Mouse (Mus musculus): ENCODE results near the gene Cep95. TPM values are rescaled to one million over a fixed set of nuclear protein-coding genes. Genes with fewer than 3 reads are reported as not detected.

Gene Cep95
- polyA plus RNA-seq, 1 experiment from 2014 or later: 10.0 TPM

DNA sequence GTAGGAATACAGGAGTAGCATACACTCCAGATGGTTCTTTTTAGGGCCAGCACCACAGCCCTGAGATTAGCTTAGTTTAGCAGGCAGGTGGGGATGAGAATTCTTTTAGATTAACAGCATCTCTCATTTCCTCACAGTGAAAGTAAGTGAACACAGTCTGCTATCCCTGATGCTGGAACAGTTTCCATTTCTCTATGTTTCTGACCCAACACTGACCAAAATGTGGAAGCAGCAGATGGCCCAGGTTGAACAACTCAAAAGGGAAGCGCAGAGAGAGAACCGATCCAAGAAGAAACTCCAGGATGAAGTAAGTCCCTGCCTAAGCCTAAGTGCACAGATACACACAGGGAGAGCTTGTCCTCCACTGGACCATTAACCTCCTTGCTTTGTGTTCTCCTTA, 26.3 kb downstream of the Cep95 start:
- H3K4me3 ChIP-seq (ENCODE audit: low read depth, low read length): no peak overlapping the region
- H3K27ac ChIP-seq (ENCODE audit: low read length): no peak overlapping the region
- peaks cover 28% of the 10 kb centered on the region for H3K36me3 ChIP-seq (ENCODE audit: control insufficient read depth, insufficient read depth)
- WGBS (ENCODE audit: insufficient replicate concordance): 92% methylated on average over 2 of the region's 2 CpGs
- no peaks in the 10 kb centered on the region for H3K27me3 ChIP-seq (ENCODE audit: control insufficient read depth, insufficient read depth, low read depth, low read length)
- no peaks in the 10 kb centered on the region for H3K9me3 ChIP-seq (replicated peaks; ENCODE audit: control insufficient read depth, low read length)
- no peak overlapping the region for H3K4me2 ChIP-seq (ENCODE audit: low read depth, low read length)
- ATAC-seq (ENCODE audit: low read depth): no peak
- no peak overlapping the region for H3K9ac ChIP-seq (ENCODE audit: low read depth, low read length)
- no peaks in the 10 kb centered on the region; the same call in 1 of the 2 replicates for H3K4me1 ChIP-seq (ENCODE audit: control insufficient read depth, low read depth, low read length)

DNA sequence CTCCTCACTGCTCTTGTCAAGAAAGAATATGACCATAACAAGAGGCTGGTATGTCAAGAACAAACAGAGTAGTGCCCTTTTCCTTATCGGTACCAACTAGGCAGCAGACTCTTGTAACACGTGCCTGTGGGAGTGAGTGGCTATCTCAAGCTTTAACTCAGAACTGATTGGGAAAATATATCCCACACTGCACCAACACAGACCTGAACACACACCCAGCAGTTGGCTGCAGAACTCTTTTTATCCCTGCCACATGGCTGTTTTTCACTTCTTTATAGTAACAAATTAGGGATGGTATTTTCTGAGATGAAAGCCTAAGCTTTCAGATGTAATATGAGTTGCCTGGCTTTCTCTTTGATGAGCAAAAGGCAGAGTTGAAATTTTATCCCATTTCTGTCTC, 26.7 kb downstream of the Cep95 start:
- 65% methylated on average over 2 of the region's 2 CpGs for WGBS (ENCODE audit: insufficient replicate concordance)
- Histone ChIP-seq H3K36me3 (ENCODE audit: control insufficient read depth, insufficient read depth) (peaks cover 26% of the 10 kb centered on the region), H3K9ac (ENCODE audit: low read depth, low read length) (no peak overlapping the region), H3K4me3 (ENCODE audit: low read depth, low read length) (no peak overlapping the region), H3K27ac (ENCODE audit: low read length) (no peak overlapping the region), H3K27me3 (ENCODE audit: control insufficient read depth, insufficient read depth, low read depth, low read length) (no peaks in the 10 kb centered on the region), H3K9me3 (replicated peaks; ENCODE audit: control insufficient read depth, low read length) (no peaks in the 10 kb centered on the region), H3K4me2 (ENCODE audit: low read depth, low read length) (no peak overlapping the region), H3K4me1 (ENCODE audit: control insufficient read depth, low read depth, low read length) (no peaks in the 10 kb centered on the region; the same call in 1 of the 2 replicates)
- no peak for ATAC-seq (ENCODE audit: low read depth)

DNA sequence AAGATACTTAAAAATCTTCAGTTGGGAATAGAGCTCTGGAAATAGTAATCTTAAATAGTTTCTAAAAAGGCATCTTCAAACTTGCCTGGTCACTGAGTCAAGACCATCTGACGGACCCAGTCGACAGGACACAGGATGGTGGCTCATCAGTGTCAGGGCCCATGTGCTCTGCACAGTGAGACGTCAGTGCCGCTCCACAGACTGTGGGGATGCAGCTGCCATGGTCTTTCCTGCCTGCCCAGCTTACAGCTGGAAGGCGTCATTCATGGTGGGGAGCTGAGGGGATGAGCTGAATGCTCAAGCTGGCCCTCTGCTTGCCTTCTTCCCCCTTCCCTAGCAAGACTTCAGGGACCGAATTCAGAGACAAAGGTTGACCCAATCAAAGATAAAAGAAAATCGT, 27.3 kb downstream of the Cep95 start:
- Histone ChIP-seq H3K27ac (ENCODE audit: low read length) (no peak overlapping the region), H3K9ac (ENCODE audit: low read depth, low read length) (no peak overlapping the region), H3K9me3 (replicated peaks; ENCODE audit: control insufficient read depth, low read length) (no peaks in the 10 kb centered on the region), H3K36me3 (ENCODE audit: control insufficient read depth, insufficient read depth) (peaks cover 25% of the 10 kb centered on the region), H3K4me1 (ENCODE audit: control insufficient read depth, low read depth, low read length) (no peaks in the 10 kb centered on the region; the same call in 1 of the 2 replicates), H3K4me2 (ENCODE audit: low read depth, low read length) (no peak overlapping the region), H3K27me3 (ENCODE audit: control insufficient read depth, insufficient read depth, low read depth, low read length) (no peaks in the 10 kb centered on the region), H3K4me3 (ENCODE audit: low read depth, low read length) (no peak overlapping the region)
- WGBS (ENCODE audit: insufficient replicate concordance): 77% methylated on average over 7 of the region's 7 CpGs
- no peak for ATAC-seq (ENCODE audit: low read depth)

DNA sequence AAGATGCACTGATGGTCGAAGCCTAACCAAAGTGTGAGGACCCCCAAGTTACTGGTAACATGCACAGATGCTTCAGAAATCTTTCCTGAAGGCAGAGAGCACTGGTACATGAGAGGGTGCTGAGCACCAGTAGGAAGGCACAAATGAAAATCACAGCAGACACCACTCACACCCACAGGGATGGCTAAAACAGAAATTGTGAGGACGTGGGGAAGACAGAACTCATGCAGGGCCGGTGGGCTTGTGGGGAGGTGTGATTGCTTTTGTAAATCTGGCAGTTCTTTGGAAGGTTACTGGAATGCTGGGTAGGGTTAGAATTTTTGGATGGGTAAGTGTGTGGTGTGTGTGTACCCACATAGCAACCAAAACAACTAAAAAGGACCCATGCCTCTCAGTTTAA, 28.1 kb downstream of the Cep95 start:
- peaks cover 23% of the 10 kb centered on the region for H3K36me3 ChIP-seq (ENCODE audit: control insufficient read depth, insufficient read depth)
- no peak for ATAC-seq (ENCODE audit: low read depth)

DNA sequence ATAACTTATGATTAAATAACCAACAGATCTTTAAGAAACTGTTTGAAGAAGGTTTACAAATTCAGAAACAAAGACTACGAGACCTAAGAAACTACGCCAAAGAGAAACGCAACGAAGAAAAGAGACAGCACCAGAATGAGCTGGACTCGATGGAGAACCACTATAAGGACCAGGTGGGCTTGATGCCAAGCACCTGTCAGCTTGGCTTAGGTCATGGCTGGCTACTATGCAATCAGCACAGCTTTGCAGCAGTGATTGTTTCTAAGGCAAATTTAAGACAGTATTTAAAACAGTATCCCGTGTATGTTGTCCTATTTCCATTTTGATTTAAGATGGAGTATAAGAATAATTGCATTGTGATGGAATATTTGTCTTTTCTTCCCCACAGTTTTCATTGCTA, 28.8 kb downstream of the Cep95 start:
- Histone ChIP-seq H3K4me2 (ENCODE audit: low read depth, low read length) (no peak overlapping the region), H3K9me3 (replicated peaks; ENCODE audit: control insufficient read depth, low read length) (no peaks in the 10 kb centered on the region), H3K27me3 (ENCODE audit: control insufficient read depth, insufficient read depth, low read depth, low read length) (no peaks in the 10 kb centered on the region), H3K4me3 (ENCODE audit: low read depth, low read length) (no peak overlapping the region), H3K9ac (ENCODE audit: low read depth, low read length) (no peak overlapping the region), H3K4me1 (ENCODE audit: control insufficient read depth, low read depth, low read length) (no peaks in the 10 kb centered on the region; the same call in 1 of the 2 replicates), H3K36me3 (ENCODE audit: control insufficient read depth, insufficient read depth) (peaks cover 23% of the 10 kb centered on the region), H3K27ac (ENCODE audit: low read length) (no peak overlapping the region)
- no peak for ATAC-seq (ENCODE audit: low read depth)
- WGBS (ENCODE audit: insufficient replicate concordance): 87% methylated on average over 6 of the region's 6 CpGs

More for the DNA sequence above, 28.1 kb downstream of the Cep95 start:
- no peak overlapping the region for H3K4me2 ChIP-seq (ENCODE audit: low read depth, low read length)
- H3K27ac ChIP-seq (ENCODE audit: low read length): no peak overlapping the region
- 74% methylated on average over 3 of the region's 3 CpGs for WGBS (ENCODE audit: insufficient replicate concordance)
- H3K4me3 ChIP-seq (ENCODE audit: low read depth, low read length): no peak overlapping the region
- H3K27me3 ChIP-seq (ENCODE audit: control insufficient read depth, insufficient read depth, low read depth, low read length): no peaks in the 10 kb centered on the region
- no peaks in the 10 kb centered on the region; the same call in 1 of the 2 replicates for H3K4me1 ChIP-seq (ENCODE audit: control insufficient read depth, low read depth, low read length)
- H3K9ac ChIP-seq (ENCODE audit: low read depth, low read length): no peak overlapping the region
- H3K9me3 ChIP-seq (replicated peaks; ENCODE audit: control insufficient read depth, low read length): no peaks in the 10 kb centered on the region

DNA sequence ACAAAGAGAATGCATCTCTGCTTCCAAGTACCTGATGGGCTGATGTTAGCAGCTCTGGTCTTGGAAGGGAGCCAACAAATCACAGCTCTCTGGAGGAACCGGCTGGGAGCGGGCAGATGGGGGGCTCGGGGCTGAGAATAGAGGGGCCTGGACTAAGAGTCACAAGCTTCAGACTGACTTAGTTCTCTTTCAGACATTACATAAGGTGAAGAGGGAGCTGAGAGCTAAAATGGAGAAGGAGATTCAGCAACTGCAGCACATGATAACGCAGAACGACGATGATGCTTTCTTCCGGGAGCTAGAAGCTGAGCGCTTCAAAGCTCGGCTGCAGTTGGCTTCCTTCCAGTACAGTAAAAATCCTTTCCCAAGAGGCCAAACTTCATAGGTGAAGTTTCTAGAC, 29.3 kb downstream of the Cep95 start:
- Histone ChIP-seq H3K36me3 (ENCODE audit: control insufficient read depth, insufficient read depth) (peaks cover 23% of the 10 kb centered on the region), H3K4me1 (ENCODE audit: control insufficient read depth, low read depth, low read length) (no peaks in the 10 kb centered on the region; the same call in 1 of the 2 replicates), H3K9me3 (replicated peaks; ENCODE audit: control insufficient read depth, low read length) (no peaks in the 10 kb centered on the region), H3K4me2 (ENCODE audit: low read depth, low read length) (no peak overlapping the region), H3K4me3 (ENCODE audit: low read depth, low read length) (no peak overlapping the region), H3K27me3 (ENCODE audit: control insufficient read depth, insufficient read depth, low read depth, low read length) (no peaks in the 10 kb centered on the region), H3K9ac (ENCODE audit: low read depth, low read length) (no peak overlapping the region), H3K27ac (ENCODE audit: low read length) (no peak overlapping the region)
- WGBS (ENCODE audit: insufficient replicate concordance): 79% methylated on average over 9 of the region's 9 CpGs
- no peak for ATAC-seq (ENCODE audit: low read depth)

DNA sequence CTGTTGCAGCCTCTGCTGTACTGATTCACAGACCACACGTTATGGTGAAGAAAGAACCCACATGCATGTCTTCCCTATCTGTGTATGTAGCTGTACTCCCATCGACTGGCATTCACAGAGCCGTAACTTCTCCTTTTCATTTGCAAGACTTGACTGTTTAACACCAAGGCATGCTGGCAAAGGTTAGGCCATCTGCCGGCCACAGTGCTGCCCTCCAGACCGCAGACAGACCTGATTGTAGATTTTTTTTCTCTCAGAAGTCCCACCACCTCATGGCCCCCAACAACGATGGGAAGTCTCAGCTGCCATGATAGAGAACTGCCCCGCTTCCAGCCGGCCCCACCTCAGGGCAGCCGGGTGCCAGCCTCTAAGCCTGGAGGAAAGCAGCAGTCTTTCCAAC, 30.5 kb downstream of the Cep95 start:
- Histone ChIP-seq H3K9ac (ENCODE audit: low read depth, low read length) (no peak overlapping the region), H3K4me1 (ENCODE audit: control insufficient read depth, low read depth, low read length) (no peaks in the 10 kb centered on the region; the same call in 1 of the 2 replicates), H3K27me3 (ENCODE audit: control insufficient read depth, insufficient read depth, low read depth, low read length) (no peaks in the 10 kb centered on the region), H3K4me3 (ENCODE audit: low read depth, low read length) (no peak overlapping the region), H3K27ac (ENCODE audit: low read length) (no peak overlapping the region), H3K36me3 (ENCODE audit: control insufficient read depth, insufficient read depth) (peaks cover 23% of the 10 kb centered on the region), H3K9me3 (replicated peaks; ENCODE audit: control insufficient read depth, low read length) (no peaks in the 10 kb centered on the region), H3K4me2 (ENCODE audit: low read depth, low read length) (no peak overlapping the region)
- 62% methylated on average over 9 of the region's 9 CpGs for WGBS (ENCODE audit: insufficient replicate concordance)
- ATAC-seq (ENCODE audit: low read depth): no peak

DNA sequence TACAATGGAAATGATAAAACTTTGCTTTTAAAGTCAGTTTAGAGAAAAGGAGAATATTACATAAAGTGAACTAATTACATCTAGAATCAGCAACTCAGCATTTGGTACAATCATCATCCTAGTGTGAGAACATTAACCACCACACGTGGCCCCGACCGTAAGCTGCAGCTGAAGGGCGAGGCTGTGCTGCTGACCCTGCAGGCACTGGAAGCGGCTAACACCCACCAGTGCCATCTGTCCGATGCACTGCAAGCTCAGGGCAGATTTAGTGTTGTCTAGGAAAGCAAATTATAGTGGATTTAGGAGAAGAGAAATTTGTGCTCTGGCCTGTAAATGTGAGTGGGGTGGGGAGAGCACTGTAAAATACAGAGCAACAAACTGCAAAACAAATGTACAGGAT, 31.2 kb downstream of the Cep95 start:
- ATAC-seq (ENCODE audit: low read depth): no peak
- no peak overlapping the region for H3K9ac ChIP-seq (ENCODE audit: low read depth, low read length)
- no peak overlapping the region for H3K4me3 ChIP-seq (ENCODE audit: low read depth, low read length)
- H3K36me3 ChIP-seq (ENCODE audit: control insufficient read depth, insufficient read depth): peaks cover 23% of the 10 kb centered on the region
- no peaks in the 10 kb centered on the region for H3K27me3 ChIP-seq (ENCODE audit: control insufficient read depth, insufficient read depth, low read depth, low read length)
- WGBS (ENCODE audit: insufficient replicate concordance): 77% methylated on average over 6 of the region's 6 CpGs
- no peaks in the 10 kb centered on the region for H3K4me1 ChIP-seq (ENCODE audit: control insufficient read depth, low read depth, low read length)
- no peak overlapping the region for H3K4me2 ChIP-seq (ENCODE audit: low read depth, low read length)
- no peak overlapping the region for H3K27ac ChIP-seq (ENCODE audit: low read length)
- H3K9me3 ChIP-seq (replicated peaks; ENCODE audit: control insufficient read depth, low read length): no peaks in the 10 kb centered on the region

DNA sequence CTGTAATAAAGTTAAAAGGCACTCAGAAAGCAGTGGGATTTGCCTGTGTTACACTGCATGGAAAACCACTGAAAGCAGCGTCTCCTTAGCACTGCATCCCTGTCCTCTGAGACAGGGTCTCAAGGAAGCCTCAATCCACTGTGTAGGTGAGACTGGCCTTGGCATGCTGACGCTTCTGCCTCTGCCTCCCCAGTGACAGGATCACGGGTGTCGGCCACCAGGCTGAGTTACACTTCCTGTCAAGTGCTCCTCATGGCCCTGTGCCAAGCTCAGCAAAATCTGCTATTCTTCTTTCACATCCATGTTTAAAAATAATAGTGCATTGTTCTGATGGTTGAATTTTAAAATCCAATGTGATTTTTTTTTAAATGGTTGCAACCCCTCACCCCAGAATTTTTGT, 31.9 kb downstream of the Cep95 start:
- H3K4me3 ChIP-seq (ENCODE audit: low read depth, low read length): no peak overlapping the region
- no peaks in the 10 kb centered on the region for H3K4me1 ChIP-seq (ENCODE audit: control insufficient read depth, low read depth, low read length)
- WGBS (ENCODE audit: insufficient replicate concordance): 52% methylated on average over 4 of the region's 4 CpGs
- no peak overlapping the region for H3K27ac ChIP-seq (ENCODE audit: low read length)
- ATAC-seq (ENCODE audit: low read depth): no peak
- H3K9me3 ChIP-seq (replicated peaks; ENCODE audit: control insufficient read depth, low read length): no peaks in the 10 kb centered on the region
- H3K9ac ChIP-seq (ENCODE audit: low read depth, low read length): no peak overlapping the region
- H3K4me2 ChIP-seq (ENCODE audit: low read depth, low read length): no peak overlapping the region
- peaks cover 22% of the 10 kb centered on the region for H3K36me3 ChIP-seq (ENCODE audit: control insufficient read depth, insufficient read depth)
- no peaks in the 10 kb centered on the region for H3K27me3 ChIP-seq (ENCODE audit: control insufficient read depth, insufficient read depth, low read depth, low read length)

Measured in liver, embryonic 16.5 days (tissue).